In the genomic region with DNA sequence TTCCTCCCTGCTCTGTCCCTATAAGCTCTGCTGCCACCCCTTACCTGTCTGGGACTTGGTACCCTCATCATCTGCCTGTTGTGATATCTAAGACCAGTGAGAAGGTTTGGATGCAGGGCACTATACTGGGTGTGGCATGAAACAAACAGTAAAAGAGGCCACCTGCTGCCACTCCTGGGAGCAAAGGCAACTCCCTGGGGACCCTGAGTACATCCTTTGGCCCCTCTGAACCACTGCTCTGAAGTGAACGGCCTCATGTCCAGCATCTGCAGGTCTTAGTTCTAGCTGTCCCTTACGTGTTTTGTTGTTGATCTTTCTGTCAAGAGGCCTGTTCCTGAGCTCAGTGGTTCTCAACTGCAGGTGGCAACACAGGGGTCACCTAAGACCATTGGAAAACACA, we compare ENCODE assay signal across 25 mouse cellular contexts. TPM values are rescaled to one million over a fixed set of nuclear protein-coding genes. Genes with fewer than 3 reads are reported as not detected.
DNase-seq lines count a peak whose midpoint lies in the region; ATAC-seq and TF ChIP-seq lines count a peak whose summit lies in the region.
"Had no signal": no experiment of that assay in that cellular context is flagged by ENCODE, and none has a peak within 500 bp of the region (broad histone marks: within the 10 kb centered on the region; RNA-seq: fewer than 3 reads in every experiment).

No protein-coding gene starts in this region.

- no peak overlapping the region for H3K4me3 ChIP-seq in liver, postnatal 0 days (ENCODE audit: low read depth, low read length)
- H3K4me3 ChIP-seq in liver, embryonic 11.5 days (ENCODE audit: low read depth, low read length): no peak overlapping the region
- no peak overlapping the region for H3K4me3 ChIP-seq in CH12.LX (replicated peaks in 1 of 3; ENCODE audit: low read depth in 2 of 3, low read length in 2 of 3, poor library complexity in 1 of 3)
- H3K4me3 ChIP-seq in forebrain, embryonic 16.5 days (replicated peaks; ENCODE audit: low read length): no peak overlapping the region
- H3K4me3 ChIP-seq: embryonic facial prominence, embryonic 10.5 days; embryonic facial prominence, embryonic 12.5 days; forebrain, embryonic 13.5 days; forebrain, embryonic 15.5 days had no signal

- TF ChIP-seq CTCF in liver, postnatal 0 days (IDR thresholded peaks at IDR 0.05; ENCODE audit: low read depth): no peak
- no peak for TF ChIP-seq CTCF in CH12.LX (conservative IDR thresholded peaks at IDR 0.05 in 1 of 2, IDR thresholded peaks at IDR 0.05 in 1 of 2; ENCODE audit: low read depth in 2 of 2, low read length in 2 of 2)

- H3K36me3 ChIP-seq in liver, postnatal 0 days (replicated peaks; ENCODE audit: insufficient read depth, low read length): peaks cover 11% of the 10 kb centered on the region
- H3K36me3 ChIP-seq in liver, embryonic 11.5 days (ENCODE audit: control insufficient read depth, insufficient read depth, low read length): no peaks in the 10 kb centered on the region
- peaks cover 0 to 2% of the 10 kb centered on the region in 2 experiments for H3K36me3 ChIP-seq in CH12.LX (replicated peaks in 1 of 2; ENCODE audit: control insufficient read depth in 1 of 2, insufficient read depth in 1 of 2, low read length in 1 of 2)
- no peaks in the 10 kb centered on the region for H3K36me3 ChIP-seq in splenic B cell, adult 2 months (ENCODE audit: control insufficient read depth, insufficient read depth, low read length, poor library complexity, severe bottlenecking)
- H3K36me3 ChIP-seq in forebrain, embryonic 16.5 days (ENCODE audit: control insufficient read depth, insufficient read depth): no peaks in the 10 kb centered on the region
- H3K36me3 ChIP-seq: embryonic facial prominence, embryonic 10.5 days; embryonic facial prominence, embryonic 12.5 days; forebrain, embryonic 15.5 days had no signal

- no peak overlapping the region for H3K4me2 ChIP-seq in liver, postnatal 0 days (ENCODE audit: low read depth, low read length)
- no peak overlapping the region for H3K4me2 ChIP-seq in liver, embryonic 11.5 days
- no peak overlapping the region for H3K4me2 ChIP-seq in CH12.LX (ENCODE audit: insufficient read depth, low read depth, poor library complexity, severe bottlenecking)
- no peak overlapping the region for H3K4me2 ChIP-seq in forebrain, embryonic 16.5 days (ENCODE audit: low read length)
- H3K4me2 ChIP-seq: embryonic facial prominence, embryonic 12.5 days; forebrain, embryonic 13.5 days; forebrain, embryonic 15.5 days had no signal

- H3K27ac ChIP-seq in liver, postnatal 0 days (ENCODE audit: low read depth): peak overlapping the region; percentile 57
- no peak overlapping the region for H3K27ac ChIP-seq in liver, embryonic 11.5 days (ENCODE audit: low read depth, low read length)
- H3K27ac ChIP-seq in CH12.LX (ENCODE audit: insufficient read depth, low read depth): no peak overlapping the region
- H3K27ac ChIP-seq in forebrain, embryonic 16.5 days (ENCODE audit: low read length): no peak overlapping the region
- H3K27ac ChIP-seq: embryonic facial prominence, embryonic 10.5 days; embryonic facial prominence, embryonic 12.5 days; forebrain, embryonic 13.5 days; forebrain, embryonic 15.5 days had no signal

- dilution Hi-C loops in CH12.LX (cut with MboI; ENCODE audit: extremely low pct_ligation_motif_present, extremely low pct_unique_long_range_greater_than_20kb, low sequenced_read_pairs): no loop called here

- TF ChIP-seq EP300 in liver, postnatal 0 days (IDR thresholded peaks at IDR 0.05; ENCODE audit: low read depth): no peak
- TF ChIP-seq EP300 in CH12.LX (IDR thresholded peaks at IDR 0.05; ENCODE audit: low read length): no peak

- H3K27me3 ChIP-seq in liver, postnatal 0 days (ENCODE audit: insufficient read depth, low read length): no peaks in the 10 kb centered on the region
- H3K27me3 ChIP-seq in liver, embryonic 11.5 days (replicated peaks; ENCODE audit: control insufficient read depth, insufficient read depth, low read length): no peaks in the 10 kb centered on the region
- H3K27me3 ChIP-seq in CH12.LX (replicated peaks): no peaks in the 10 kb centered on the region
- no peaks in the 10 kb centered on the region for H3K27me3 ChIP-seq in splenic B cell, adult 2 months (ENCODE audit: control insufficient read depth, insufficient read depth, low read length, poor library complexity, severe bottlenecking)
- no peaks in the 10 kb centered on the region for H3K27me3 ChIP-seq in forebrain, embryonic 16.5 days (replicated peaks; ENCODE audit: control insufficient read depth, insufficient read depth, low read length)
- H3K27me3 ChIP-seq: embryonic facial prominence, embryonic 12.5 days; forebrain, embryonic 13.5 days; forebrain, embryonic 15.5 days had no signal

- H3K9me3 ChIP-seq in liver, postnatal 0 days (ENCODE audit: low read length): no peaks in the 10 kb centered on the region
- H3K9me3 ChIP-seq in liver, embryonic 11.5 days (ENCODE audit: control insufficient read depth, low read length): no peaks in the 10 kb centered on the region
- H3K9me3 ChIP-seq in CH12.LX (replicated peaks; ENCODE audit: low read length): peaks cover 12% of the 10 kb centered on the region
- H3K9me3 ChIP-seq in forebrain, embryonic 16.5 days (ENCODE audit: control insufficient read depth, low read length): no peaks in the 10 kb centered on the region
- H3K9me3 ChIP-seq: embryonic facial prominence, embryonic 10.5 days; embryonic facial prominence, embryonic 12.5 days; forebrain, embryonic 15.5 days had no signal

- H3K9ac ChIP-seq in liver, postnatal 0 days (replicated peaks): no peak overlapping the region
- no peak overlapping the region for H3K9ac ChIP-seq in liver, embryonic 11.5 days (ENCODE audit: low read depth, low read length)
- H3K9ac ChIP-seq in CH12.LX (ENCODE audit: insufficient read depth, low read depth): no peak overlapping the region
- no peak overlapping the region for H3K9ac ChIP-seq in forebrain, embryonic 16.5 days (replicated peaks; ENCODE audit: low read depth, low read length)
- H3K9ac ChIP-seq: embryonic facial prominence, embryonic 12.5 days; forebrain, embryonic 13.5 days; forebrain, embryonic 15.5 days had no signal

- no peak for TF ChIP-seq POLR2A in CH12.LX (IDR thresholded peaks at IDR 0.05; ENCODE audit: low read depth, low read length)

- 54% methylated on average over 2 of the region's 2 CpGs for WGBS in liver, postnatal 0 days (ENCODE audit: insufficient replicate concordance)
- WGBS in liver, embryonic 11.5 days: 73% methylated on average over 2 of the region's 2 CpGs
- 85% methylated on average over 2 of the region's 2 CpGs for WGBS in forebrain, embryonic 16.5 days

- in situ Hi-C loops in CH12.LX (cut with MboI; ENCODE audit: low pct_ligation_motif_present, low pct_unique_long_range_greater_than_20kb, low sequenced_read_pairs): no loop called here

- H3K4me1 ChIP-seq in liver, postnatal 0 days (ENCODE audit: insufficient read depth): no peaks in the 10 kb centered on the region
- H3K4me1 ChIP-seq in liver, embryonic 11.5 days (replicated peaks; ENCODE audit: control insufficient read depth, insufficient read depth, low read length): no peaks in the 10 kb centered on the region
- H3K4me1 ChIP-seq in CH12.LX (ENCODE audit: control insufficient read depth in 1 of 2, insufficient read depth in 2 of 2): peaks cover 10 to 29% of the 10 kb centered on the region in 2 experiments
- no peaks in the 10 kb centered on the region for H3K4me1 ChIP-seq in forebrain, embryonic 16.5 days (replicated peaks; ENCODE audit: control insufficient read depth, insufficient read depth, low read length)
- H3K4me1 ChIP-seq: embryonic facial prominence, embryonic 10.5 days; embryonic facial prominence, embryonic 12.5 days; forebrain, embryonic 13.5 days; forebrain, embryonic 15.5 days had no signal

- TF ChIP-seq RAD21 in CH12.LX (IDR thresholded peaks at IDR 0.05; ENCODE audit: low read depth, low read length): no peak

- H3K79me2 ChIP-seq in CH12.LX (replicated peaks; ENCODE audit: control insufficient read depth, extremely low read depth, insufficient read depth, poor library complexity, severe bottlenecking): no peaks in the 10 kb centered on the region

- peak; percentile 35 for DNase-seq in liver, postnatal 0 days
- no peak for DNase-seq in liver, embryonic 11.5 days (ENCODE audit: low spot score)
- DNase-seq in CH12.LX (ENCODE audit: extremely low read depth): peak; percentile 27
- peak; percentile 7 for DNase-seq in splenic B cell, adult 2 months (ENCODE audit: low read depth, low spot score)
- DNase-seq in spleen, adult 12 weeks (ENCODE audit: low spot score): no peak
- DNase-seq: adrenal gland, adult 2 months; adrenal gland, postnatal 10 days; adrenal gland, postnatal 25 days; B cell, adult 2 months; cerebellum, adult 11-12 months; cerebellum, adult 2 months; cerebellum, adult 9-10 months; cerebellum, postnatal 10 days; cerebellum, postnatal 25 days had no signal

- peak; percentile 49; the same call in 1 of the 2 replicates for ATAC-seq in liver, postnatal 0 days
- no peak for ATAC-seq in liver, embryonic 11.5 days (replicated peaks; ENCODE audit: low FRiP score)
- no peak for ATAC-seq in forebrain, embryonic 16.5 days
- ATAC-seq: CD4-positive, CD25-positive, alpha-beta regulatory T cell, adult 4 months; forebrain, embryonic 13.5 days; forebrain, embryonic 15.5 days had no signal

TF ChIP-seq in CH12.LX, 34 proteins besides CTCF, POLR2A, EP300 and RAD21 (continues in another document):
- TF ChIP-seq UBTF (IDR thresholded peaks at IDR 0.05; ENCODE audit: low read depth, low read length): no peak

RNA-seq across cellular contexts. Expression of gene Hrg, which starts 12.3 kb away (rescaled TPM):
- 443 and 542 TPM in 2 replicates for polyA plus RNA-seq in liver, postnatal 0 days (2015; fragmentation: Nextera tagmentation; extraction: Ambion mirVana)
- polyA plus RNA-seq in liver, embryonic 11.5 days (2014; fragmentation: Nextera tagmentation; extraction: Ambion mirVana): 0.22 TPM in 1 of 2 replicates, not detected in the other
- total RNA-seq in CH12.LX (2012; rRNA removed) (not detected in 2 replicates), CH12.LX (2014; rRNA removed) (not detected in 2 replicates)
- not detected in 2 replicates for polyA plus RNA-seq in CH12.LX (2012; ENCODE audit: insufficient read length, low read depth)
- not detected in 2 replicates for polyA plus RNA-seq in forebrain, embryonic 16.5 days (2015; fragmentation: Nextera tagmentation; extraction: Ambion mirVana)
- total RNA-seq: ES-E14, MEL had no signal
- polyA plus RNA-seq: CD4-positive, CD25-positive, alpha-beta regulatory T cell, adult 4 months; cerebellum, adult 2 months; cortical plate, adult 2 months; embryonic facial prominence, embryonic 12.5 days; embryonic facial prominence, embryonic 14.5 days; forebrain, embryonic 15.5 days had no signal

RNA-seq across cellular contexts. Expression of gene Fetub, which starts 20.4 kb away (rescaled TPM):
- 578 and 644 TPM in 2 replicates for polyA plus RNA-seq in liver, postnatal 0 days (2015; fragmentation: Nextera tagmentation; extraction: Ambion mirVana)
- polyA plus RNA-seq in liver, embryonic 11.5 days (2014; fragmentation: Nextera tagmentation; extraction: Ambion mirVana): 0.22 and 0.69 TPM in 2 replicates
- total RNA-seq in CH12.LX (2012; rRNA removed) (0.25 and 0.42 TPM in 2 replicates), CH12.LX (2014; rRNA removed) (1.0 and 1.3 TPM in 2 replicates)
- polyA plus RNA-seq in CH12.LX (2012; ENCODE audit: insufficient read length, low read depth): 15.5 and 15.8 TPM in 2 replicates
- not detected in 2 replicates for polyA plus RNA-seq in forebrain, embryonic 16.5 days (2015; fragmentation: Nextera tagmentation; extraction: Ambion mirVana)
- total RNA-seq: MEL had no signal
- polyA plus RNA-seq: CD4-positive, CD25-positive, alpha-beta regulatory T cell, adult 4 months; cerebellum, adult 2 months; embryonic facial prominence, embryonic 10.5 days; embryonic facial prominence, embryonic 12.5 days; forebrain, embryonic 11.5 days; forebrain, embryonic 13.5 days; forebrain, embryonic 15.5 days had no signal

RNA-seq across cellular contexts. Expression of gene Ahsg, which starts 47.5 kb away (rescaled TPM):
- polyA plus RNA-seq in liver, postnatal 0 days (2015; fragmentation: Nextera tagmentation; extraction: Ambion mirVana): 25,564 and 27,060 TPM in 2 replicates
- 79.0 and 82.8 TPM in 2 replicates for polyA plus RNA-seq in liver, embryonic 11.5 days (2014; fragmentation: Nextera tagmentation; extraction: Ambion mirVana)
- not detected in 2 replicates for total RNA-seq in CH12.LX (2012; rRNA removed)
- total RNA-seq in CH12.LX (2014; rRNA removed): not detected in 2 replicates
- polyA plus RNA-seq in CH12.LX (2012; ENCODE audit: insufficient read length, low read depth): 0.25 and 0.43 TPM in 2 replicates
- 0.25 TPM in 1 of 2 replicates, not detected in the other for polyA plus RNA-seq in forebrain, embryonic 16.5 days (2015; fragmentation: Nextera tagmentation; extraction: Ambion mirVana)
- total RNA-seq: MEL had no signal
- polyA plus RNA-seq: CD4-positive, CD25-positive, alpha-beta regulatory T cell, adult 4 months; cerebellum, adult 2 months; cortical plate, adult 2 months; embryonic facial prominence, embryonic 10.5 days; embryonic facial prominence, embryonic 12.5 days; embryonic facial prominence, embryonic 14.5 days; forebrain, embryonic 11.5 days; forebrain, embryonic 13.5 days; forebrain, embryonic 15.5 days had no signal

Comparison
In these comparisons a context has a peak if more than half of its experiments do, and no peak if none do; other contexts are left out.
1. DNase-seq: peak in liver, postnatal 0 days (single experiment), CH12.LX (single experiment) and splenic B cell, adult 2 months (single experiment); none in liver, embryonic 11.5 days (single experiment) and spleen, adult 12 weeks (single experiment).
2. RNA of gene Hrg, which starts 12.3 kb away (polyA plus RNA-seq): 443 to 542 TPM in liver, postnatal 0 days; 0.22 TPM in liver, embryonic 11.5 days, not detected in forebrain, embryonic 16.5 days and not detected in CH12.LX; every median in the first group is over 100 times any median in the second.
3. RNA of gene Fetub, which starts 20.4 kb away (polyA plus RNA-seq): 578 to 644 TPM in liver, postnatal 0 days; 15.5 to 15.8 TPM in CH12.LX, 0.22 to 0.69 TPM in liver, embryonic 11.5 days and not detected in forebrain, embryonic 16.5 days; every median in the first group is over 10 times any median in the second.
4. RNA of gene Ahsg, which starts 47.5 kb away (polyA plus RNA-seq): 25,564 to 27,060 TPM in liver, postnatal 0 days; 79.0 to 82.8 TPM in liver, embryonic 11.5 days, 0.25 to 0.43 TPM in CH12.LX and 0.25 TPM in forebrain, embryonic 16.5 days; every median in the first group is over 100 times any median in the second.